In genomic region chr9:8133586-8134115, GRCm38 (mm10) we compare ENCODE assay signal across 7 mouse cellular contexts. TPM values are rescaled to one million over a fixed set of nuclear protein-coding genes. Genes with fewer than 3 reads are reported as not detected.
A peak's percentile ranks its signal among the peaks of the same experiment; 100 is the strongest.
DNase-seq lines count a peak whose midpoint lies in the region; ATAC-seq and TF ChIP-seq lines count a peak whose summit lies in the region.

No protein-coding gene starts in this region.

- no peak for TF ChIP-seq POLR2A in myocyte (IDR thresholded peaks at IDR 0.05; ENCODE audit: insufficient read length, low read depth)

- H3K27ac ChIP-seq in neural tube, embryonic 11.5 days (ENCODE audit: low read depth, low read length), result no peak overlapping the region
- no peak overlapping the region; the same call in 1 of the 2 replicates for H3K27ac ChIP-seq in embryonic facial prominence, embryonic 12.5 days
- peak overlapping the region; percentile 71 for H3K27ac ChIP-seq in hindbrain, embryonic 16.5 days (ENCODE audit: low read depth, low read length)

- ATAC-seq in neural tube, embryonic 11.5 days (ENCODE audit: insufficient read depth, low FRiP score, low TSS enrichment), result no peak; the same call in 1 of the 2 replicates
- no peak; the same call in 1 of the 2 replicates for ATAC-seq in embryonic facial prominence, embryonic 12.5 days (ENCODE audit: insufficient number of reproducible peaks, insufficient read depth, low FRiP score, low TSS enrichment)
- no peak; the same call in 1 of the 2 replicates for ATAC-seq in hindbrain, embryonic 16.5 days

- DNase-seq in neural tube, embryonic 11.5 days (ENCODE audit: low spot score), result peak; percentile 14
- DNase-seq in neural tube, embryonic 10.5 days (ENCODE audit: extremely low spot score, low spot score), result no peak
- DNase-seq in cerebellum, adult 18-20 months, result no peak
- DNase-seq in testis, postnatal 14 days (ENCODE audit: low spot score), result no peak

- no peaks in the 10 kb centered on the region for H3K27me3 ChIP-seq in neural tube, embryonic 11.5 days (ENCODE audit: control insufficient read depth, insufficient read depth, low read length)
- H3K27me3 ChIP-seq in embryonic facial prominence, embryonic 12.5 days, result no peaks in the 10 kb centered on the region
- H3K27me3 ChIP-seq in hindbrain, embryonic 16.5 days (replicated peaks; ENCODE audit: control insufficient read depth, insufficient read depth, low read length), result no peaks in the 10 kb centered on the region; the same call in 1 of the 2 replicates
- no peaks in the 10 kb centered on the region for H3K27me3 ChIP-seq in myocyte (ENCODE audit: control insufficient read depth, insufficient read depth, insufficient read length)

- peaks cover 3% of the 10 kb centered on the region; the same call in 1 of the 2 replicates for H3K4me1 ChIP-seq in neural tube, embryonic 11.5 days (ENCODE audit: control insufficient read depth, insufficient read depth, low read length)
- no peaks in the 10 kb centered on the region for H3K4me1 ChIP-seq in embryonic facial prominence, embryonic 12.5 days
- H3K4me1 ChIP-seq in hindbrain, embryonic 16.5 days (ENCODE audit: control insufficient read depth, insufficient read depth, low read depth, low read length), result peaks cover 3% of the 10 kb centered on the region

- no peaks in the 10 kb centered on the region for H3K79me2 ChIP-seq in myocyte (ENCODE audit: control insufficient read depth, insufficient read depth)

- H3K9ac ChIP-seq in neural tube, embryonic 11.5 days (ENCODE audit: low read length), result peak overlapping the region; percentile 69
- H3K9ac ChIP-seq in embryonic facial prominence, embryonic 12.5 days, result peak overlapping the region; percentile 56
- peak overlapping the region; percentile 80 for H3K9ac ChIP-seq in hindbrain, embryonic 16.5 days (ENCODE audit: low read depth, low read length)

- H3K36me3 ChIP-seq in neural tube, embryonic 11.5 days (ENCODE audit: control insufficient read depth, insufficient read depth, low read length), result no peaks in the 10 kb centered on the region
- H3K36me3 ChIP-seq in embryonic facial prominence, embryonic 12.5 days, result no peaks in the 10 kb centered on the region
- H3K36me3 ChIP-seq in hindbrain, embryonic 16.5 days (ENCODE audit: control insufficient read depth, insufficient read depth, low read length), result no peaks in the 10 kb centered on the region
- H3K36me3 ChIP-seq in myocyte (ENCODE audit: control insufficient read depth, insufficient read depth), result no peaks in the 10 kb centered on the region

- WGBS in neural tube, embryonic 11.5 days, result 4% methylated on average over 18 of the region's 22 CpGs
- WGBS in embryonic facial prominence, embryonic 12.5 days, result 3% methylated on average over 22 of the region's 22 CpGs
- 4% methylated on average over 17 of the region's 22 CpGs for WGBS in hindbrain, embryonic 16.5 days

- peak overlapping the region; percentile 32 for H3ac ChIP-seq in myocyte (ENCODE audit: control insufficient read depth, insufficient read length)

- no peaks in the 10 kb centered on the region for H3K9me3 ChIP-seq in neural tube, embryonic 11.5 days (ENCODE audit: control insufficient read depth, low read length)
- H3K9me3 ChIP-seq in embryonic facial prominence, embryonic 12.5 days, result no peaks in the 10 kb centered on the region
- no peaks in the 10 kb centered on the region for H3K9me3 ChIP-seq in hindbrain, embryonic 16.5 days (ENCODE audit: control insufficient read depth, low read length)

- H3K4me3 ChIP-seq in neural tube, embryonic 11.5 days (ENCODE audit: low read depth, low read length), result peak overlapping the region; percentile 76
- H3K4me3 ChIP-seq in embryonic facial prominence, embryonic 12.5 days, result peak overlapping the region; percentile 87
- H3K4me3 ChIP-seq in hindbrain, embryonic 16.5 days (ENCODE audit: low read length), result peak overlapping the region; percentile 93
- H3K4me3 ChIP-seq in myocyte, result peak overlapping the region; percentile 27

- peak overlapping the region; percentile 41 for H3K4me2 ChIP-seq in neural tube, embryonic 11.5 days (ENCODE audit: low read depth)
- H3K4me2 ChIP-seq in embryonic facial prominence, embryonic 12.5 days (replicated peaks), result peak overlapping the region; percentile 61
- peak overlapping the region; percentile 73 for H3K4me2 ChIP-seq in hindbrain, embryonic 16.5 days (ENCODE audit: low read length)
- H3K4me2 ChIP-seq in myocyte (ENCODE audit: low read depth), result peak overlapping the region; percentile 93

TF ChIP-seq in myocyte, 11 proteins besides CTCF, POLR2A, EP300 and RAD21:
- TF ChIP-seq E2F4 (IDR thresholded peaks at IDR 0.05; ENCODE audit: insufficient read depth) (no peak), SRF (IDR thresholded peaks at IDR 0.05; ENCODE audit: control insufficient read depth, insufficient read length, low read depth) (no peak), MAX (IDR thresholded peaks at IDR 0.05; ENCODE audit: low read depth) (no peak), CEBPB (IDR thresholded peaks at IDR 0.05; ENCODE audit: insufficient read depth, poor library complexity, severe bottlenecking) (no peak), REST (IDR thresholded peaks at IDR 0.05; ENCODE audit: insufficient read depth, insufficient read length) (no peak), USF1 (IDR thresholded peaks at IDR 0.05; ENCODE audit: low read depth) (no peak), MYOD1 (IDR thresholded peaks at IDR 0.05; ENCODE audit: control insufficient read depth in 1 of 3, insufficient read length in 2 of 3, low read depth in 2 of 3) (no peak), TCF12 (IDR thresholded peaks at IDR 0.05; ENCODE audit: insufficient read depth, poor library complexity, severe bottlenecking) (no peak), POLR2AphosphoS2 (IDR thresholded peaks at IDR 0.05; ENCODE audit: insufficient read length, low read depth) (no peak), TCF3 (IDR thresholded peaks at IDR 0.05; ENCODE audit: insufficient read length, low read depth) (no peak), MYOG (IDR thresholded peaks at IDR 0.05; ENCODE audit: control insufficient read depth in 1 of 3, insufficient read depth in 1 of 3, insufficient read length in 2 of 3, low read depth in 2 of 3) (no peak)

RNA-seq across cellular contexts. Expression of gene Cep126, which starts 0.4 kb away (rescaled TPM):
- 4.4 and 4.6 TPM in 2 replicates for polyA plus RNA-seq in neural tube, embryonic 11.5 days (2014; fragmentation: Nextera tagmentation; extraction: Ambion mirVana)
- 2.7 and 4.6 TPM in 2 replicates for polyA plus RNA-seq in embryonic facial prominence, embryonic 12.5 days (2016; fragmentation: Nextera tagmentation; extraction: Ambion mirVana)
- 3.4 and 4.1 TPM in 2 replicates for polyA plus RNA-seq in hindbrain, embryonic 16.5 days (2015; fragmentation: Nextera tagmentation; extraction: Ambion mirVana)
- polyA plus RNA-seq in myocyte (2012; fragmentation: generic; extraction: Trizol), result 0.34 TPM

Comparison
In these comparisons a context has a peak if more than half of its experiments do, and no peak if none do; other contexts are left out.
1. H3K4me2 ChIP-seq: peak in every context shown above with its lines; median percentile 93 in myocyte; 73 in hindbrain, embryonic 16.5 days; 61 in embryonic facial prominence, embryonic 12.5 days; 41 in neural tube, embryonic 11.5 days.
2. H3K4me3 ChIP-seq: peak in every context shown above with its lines; median percentile 93 in hindbrain, embryonic 16.5 days; 87 in embryonic facial prominence, embryonic 12.5 days; 76 in neural tube, embryonic 11.5 days; 27 in myocyte.